Mouse (Mus musculus) spleen, adult 2 months (tissue): Measurements from ENCODE around the gene Ctnna2. TPM values are rescaled to one million over a fixed set of nuclear protein-coding genes. Genes with fewer than 3 reads are reported as not detected.

Experiments
- DNase-seq, 2 experiments: peaks; one replicate each; pipeline versions ENCODE4 v3.0.0 to v3.0.0-alpha.2; 2012 to 2021; ENCODE audit warnings: low spot score in 2 of 2, low read depth in 1 of 2
- H3K27ac ChIP-seq: fragments of 200-500 bp; 2 replicates; pipeline ENCODE4 v1.5.1; 2012; ENCODE audit warnings: low read length, inconsistent platforms; ENCODE audit not compliant: insufficient read depth
- H3K27me3 ChIP-seq: fragments of 200-500 bp; 2 replicates; pipeline ENCODE4 v1.6.1; 2012; ENCODE audit warnings: mild to moderate bottlenecking, moderate library complexity, low read length, inconsistent platforms; ENCODE audit not compliant: control insufficient read depth, insufficient read depth
- H3K36me3 ChIP-seq: fragments of 200-500 bp; 2 replicates; pipeline ENCODE4 v1.6.1; 2012; ENCODE audit warnings: mild to moderate bottlenecking, low read length, inconsistent platforms; ENCODE audit not compliant: control insufficient read depth, insufficient read depth
- H3K4me1 ChIP-seq: fragments of 200-500 bp; 2 replicates; pipeline ENCODE4 v1.6.1; 2011; ENCODE audit warnings: inconsistent platforms; ENCODE audit not compliant: control insufficient read depth, insufficient read depth, insufficient read length
- H3K4me3 ChIP-seq: fragments of 200-500 bp; 2 replicates; pipeline ENCODE4 v1.5.1; 2011; ENCODE audit warnings: mild to moderate bottlenecking, inconsistent platforms; ENCODE audit not compliant: insufficient read depth, insufficient read length; ENCODE audit errors: extremely low read depth
- CTCF ChIP-seq: fragments of 200-500 bp; IDR thresholded peaks from 2 replicates; pipeline ENCODE4 v1.5.1; 2011; ENCODE audit warnings: mild to moderate bottlenecking, inconsistent platforms; ENCODE audit not compliant: insufficient read depth, insufficient read length, insufficient replicate concordance; ENCODE audit errors: extremely low read depth
- POLR2A ChIP-seq: fragments of 200-500 bp; IDR thresholded peaks from 2 replicates; pipeline ENCODE4 v1.6.1; 2011; ENCODE audit warnings: low read depth, low read length, inconsistent platforms
- WGBS: fragments of 180-500 bp; shearing (Covaris S2); methylation state at CpG from one replicate; pipeline ENCODE4 v1.1.7; 2018; 5-methylcytosine and 5-hydroxymethylcytosine counted together
- polyA plus RNA-seq: library from polyadenylated mRNA; depleted of rRNA; stranded (reverse); fragments of >200 nt; gene quantifications from 2 replicates; pipeline ENCODE4 v1.2.3, GENCODE M21; 2012

The Ctnna2 gene
- polyA plus RNA-seq, 1 experiment, result 0.05 TPM

GRCm38 (mm10) chr6:77416999-77417398 lies 562.5 kb downstream of the Ctnna2 start:
- WGBS, result 73% methylated on average over 1 of the region's 1 CpGs

GRCm38 (mm10) chr6:77413530-77413929 lies 566.0 kb downstream of the Ctnna2 start:
- Histone ChIP-seq H3K27ac (no peak overlapping the region), H3K36me3 (no peaks in the 10 kb centered on the region), H3K27me3 (no peaks in the 10 kb centered on the region), H3K4me1 (no peaks in the 10 kb centered on the region), H3K4me3 (no peak overlapping the region)
- no peak for TF ChIP-seq POLR2A
- TF ChIP-seq CTCF, result no peak
- 90% methylated on average over 1 of the region's 1 CpGs for WGBS
- DNase-seq, result no peak

More at GRCm38 (mm10) chr6:77416999-77417398, 562.5 kb downstream of the Ctnna2 start:
- TF ChIP-seq POLR2A (no peak), CTCF (no peak)
- Histone ChIP-seq H3K36me3 (no peaks in the 10 kb centered on the region), H3K4me1 (no peaks in the 10 kb centered on the region), H3K4me3 (no peak overlapping the region), H3K27ac (no peak overlapping the region), H3K27me3 (no peaks in the 10 kb centered on the region)
- no peak for DNase-seq

- TF ChIP-seq CTCF, result no peak
- no peak for TF ChIP-seq POLR2A
- Histone ChIP-seq H3K27me3 (no peaks in the 10 kb centered on the region), H3K27ac (no peak overlapping the region), H3K36me3 (no peaks in the 10 kb centered on the region), H3K4me1 (no peaks in the 10 kb centered on the region), H3K4me3 (no peak overlapping the region)
- no peak for DNase-seq
- 61% methylated on average over 5 of the region's 5 CpGs for WGBS
Measured at GRCm38 (mm10) chr6:77408481-77408880, 571.0 kb downstream of the Ctnna2 start.

- H3K36me3 ChIP-seq, result no peaks in the 10 kb centered on the region
- WGBS, result 88% methylated on average over 6 of the region's 6 CpGs
- TF ChIP-seq POLR2A (no peak), CTCF (no peak)
- no peak overlapping the region for H3K4me3 ChIP-seq
- H3K27ac ChIP-seq, result no peak overlapping the region
- no peaks in the 10 kb centered on the region for H3K27me3 ChIP-seq
- no peak for DNase-seq
- no peaks in the 10 kb centered on the region for H3K4me1 ChIP-seq
Measured at GRCm38 (mm10) chr6:77400751-77401150, 578.7 kb downstream of the Ctnna2 start.

GRCm38 (mm10) chr6:77391663-77392062 lies 587.8 kb downstream of the Ctnna2 start:
- 76% methylated on average over 1 of the region's 1 CpGs for WGBS
- no peaks in the 10 kb centered on the region for H3K36me3 ChIP-seq
- H3K27ac ChIP-seq, result no peak overlapping the region
- H3K27me3 ChIP-seq, result no peaks in the 10 kb centered on the region
- no peaks in the 10 kb centered on the region for H3K4me1 ChIP-seq
- TF ChIP-seq CTCF (no peak), POLR2A (no peak)
- no peak overlapping the region for H3K4me3 ChIP-seq
- no peak for DNase-seq

GRCm38 (mm10) chr6:77381309-77381708 lies 598.2 kb downstream of the Ctnna2 start:
- no peak overlapping the region for H3K4me3 ChIP-seq
- no peak for TF ChIP-seq CTCF
- no peak for TF ChIP-seq POLR2A
- DNase-seq, result no peak
- no peaks in the 10 kb centered on the region for H3K27me3 ChIP-seq
- no peak overlapping the region for H3K27ac ChIP-seq
- H3K4me1 ChIP-seq, result no peaks in the 10 kb centered on the region
- H3K36me3 ChIP-seq, result no peaks in the 10 kb centered on the region

GRCm38 (mm10) chr6:77373132-77373531 lies 606.4 kb downstream of the Ctnna2 start:
- Histone ChIP-seq H3K4me3 (no peak overlapping the region), H3K4me1 (no peaks in the 10 kb centered on the region), H3K36me3 (no peaks in the 10 kb centered on the region), H3K27ac (no peak overlapping the region), H3K27me3 (no peaks in the 10 kb centered on the region)
- 49% methylated on average over 5 of the region's 5 CpGs for WGBS
- DNase-seq, result no peak
- TF ChIP-seq POLR2A, result no peak
- TF ChIP-seq CTCF, result no peak
